Mouse (Mus musculus) layer of hippocampus, adult 2 months (tissue): ENCODE results near the gene Alpl. TPM values are rescaled to one million over a fixed set of nuclear protein-coding genes. Genes with fewer than 3 reads are reported as not detected.
A peak's percentile ranks its signal among the peaks of the same experiment; 100 is the strongest.

Source experiments
- DNase-seq, 2 experiments: peaks; one replicate each; pipeline ENCODE4 v3.0.0; 2022; ENCODE audit warnings: low spot score in 2 of 2
- H3K27ac ChIP-seq: fragments of 200-600 bp; 2 replicates; pipeline ENCODE4 v1.8.1; 2022
- H3K4me3 ChIP-seq: fragments of 200-600 bp; 2 replicates; pipeline ENCODE4 v1.8.1; 2022; ENCODE audit warnings: mild to moderate bottlenecking
- CTCF ChIP-seq: fragments of 200-600 bp; conservative IDR thresholded peaks from 2 replicates; pipeline ENCODE4 v1.8.1; 2022; ENCODE audit warnings: antibody characterized with exemption, mild to moderate bottlenecking, moderate library complexity
- total RNA-seq, 2 experiments: library from RNA; stranded (reverse); gene quantifications; 2 replicates each; pipeline ENCODE4 v1.2.3; 2021

Alpl gene
- total RNA-seq, 2 experiments from 2014 or later, result 6.8 to 7.2 TPM

- no peak for DNase-seq
- Histone ChIP-seq H3K4me3 (no peak overlapping the region), H3K27ac (no peak overlapping the region)
- TF ChIP-seq CTCF, result no peak
Measured at GRCm38 (mm10) chr4:137753199-137753598, 43.0 kb downstream of the Alpl start.

- no peak for DNase-seq
- Histone ChIP-seq H3K4me3 (no peak overlapping the region), H3K27ac (no peak overlapping the region)
- no peak for TF ChIP-seq CTCF
Measured at GRCm38 (mm10) chr4:137752471-137752870, 43.7 kb downstream of the Alpl start.

- Histone ChIP-seq H3K4me3 (no peak overlapping the region), H3K27ac (no peak overlapping the region)
- TF ChIP-seq CTCF, result no peak
- DNase-seq, result no peak
Measured at GRCm38 (mm10) chr4:137751717-137752116, 44.5 kb downstream of the Alpl start.

- H3K4me3 ChIP-seq, result no peak overlapping the region
- DNase-seq, result no peak
- TF ChIP-seq CTCF, result no peak
- no peak overlapping the region for H3K27ac ChIP-seq
Measured at GRCm38 (mm10) chr4:137751310-137751709, 44.9 kb downstream of the Alpl start.

GRCm38 (mm10) chr4:137750121-137750520, 46.1 kb downstream of the Alpl start:
- DNase-seq, result no peak
- Histone ChIP-seq H3K27ac (no peak overlapping the region), H3K4me3 (no peak overlapping the region)
- TF ChIP-seq CTCF, result no peak

- Histone ChIP-seq H3K4me3 (no peak overlapping the region), H3K27ac (no peak overlapping the region)
- TF ChIP-seq CTCF, result no peak
- no peak for DNase-seq
Measured at GRCm38 (mm10) chr4:137749680-137750079, 46.5 kb downstream of the Alpl start.

GRCm38 (mm10) chr4:137748726-137749125, 47.5 kb downstream of the Alpl start:
- Histone ChIP-seq H3K27ac (no peak overlapping the region), H3K4me3 (no peak overlapping the region)
- no peak for TF ChIP-seq CTCF
- no peak for DNase-seq

- no peak for DNase-seq
- Histone ChIP-seq H3K4me3 (no peak overlapping the region), H3K27ac (no peak overlapping the region)
- TF ChIP-seq CTCF, result no peak
Measured at GRCm38 (mm10) chr4:137747590-137747989, 48.6 kb downstream of the Alpl start.

GRCm38 (mm10) chr4:137747091-137747490, 49.1 kb downstream of the Alpl start:
- DNase-seq, result no peak
- no peak; the same call in 1 of the 2 replicates for TF ChIP-seq CTCF
- Histone ChIP-seq H3K27ac (no peak overlapping the region), H3K4me3 (no peak overlapping the region)

GRCm38 (mm10) chr4:137744433-137744918, 51.7 kb downstream of the Alpl start:
- Histone ChIP-seq H3K4me3 (no peak overlapping the region), H3K27ac (no peak overlapping the region)
- peak in 1 of 2 experiments; percentile 30 for DNase-seq
- TF ChIP-seq CTCF, result peak; percentile 84

GRCm38 (mm10) chr4:137743791-137744190, 52.4 kb downstream of the Alpl start:
- no peak for DNase-seq
- Histone ChIP-seq H3K4me3 (no peak overlapping the region), H3K27ac (no peak overlapping the region)
- TF ChIP-seq CTCF, result no peak

GRCm38 (mm10) chr4:137740350-137740749, 55.8 kb downstream of the Alpl start:
- no peak for DNase-seq
- TF ChIP-seq CTCF, result no peak
- H3K27ac ChIP-seq, result no peak overlapping the region
- no peak overlapping the region for H3K4me3 ChIP-seq

GRCm38 (mm10) chr4:137739151-137739923, 56.8 kb downstream of the Alpl start:
- TF ChIP-seq CTCF, result no peak
- Histone ChIP-seq H3K4me3 (no peak overlapping the region), H3K27ac (no peak overlapping the region)
- no peak for DNase-seq

GRCm38 (mm10) chr4:137737760-137738159, 58.4 kb downstream of the Alpl start:
- TF ChIP-seq CTCF, result no peak
- no peak for DNase-seq
- Histone ChIP-seq H3K27ac (no peak overlapping the region), H3K4me3 (no peak overlapping the region)
